Mouse (Mus musculus) embryonic facial prominence, embryonic 11.5 days (tissue): ENCODE data around the gene Neurl3. TPM values are rescaled to one million over a fixed set of nuclear protein-coding genes. Genes with fewer than 3 reads are reported as not detected.
A peak's percentile ranks its signal among the peaks of the same experiment; 100 is the strongest.

Experiments used
- ATAC-seq: fragments of 200-750 bp; cut with Nextera tagmentation; replicated peaks from 2 replicates; pipeline ENCODE4 v1.8.0; 2017; ENCODE audit warnings: low read depth; ENCODE audit not compliant: insufficient number of reproducible peaks, low FRiP score, low TSS enrichment
- DNase-seq: peaks from one replicate; pipeline ENCODE4 v3.0.0-alpha.2; 2015; ENCODE audit warnings: low spot score
- H3K27ac ChIP-seq: fragments of 300-500 bp; sonication (generic); replicated peaks from 2 replicates; pipeline ENCODE4 v1.5.1; 2014; ENCODE audit warnings: mild to moderate bottlenecking, low read depth, low read length, control low read depth
- H3K27me3 ChIP-seq: fragments of 300-500 bp; sonication (generic); 2 replicates; pipeline ENCODE4 v1.6.1; 2014; ENCODE audit warnings: mild to moderate bottlenecking, low read length, moderate library complexity, mixed read lengths; ENCODE audit not compliant: control insufficient read depth, insufficient read depth
- H3K36me3 ChIP-seq: fragments of 300-500 bp; sonication (generic); replicated peaks from 2 replicates; pipeline ENCODE4 v1.6.1; 2014; ENCODE audit warnings: low read depth, mild to moderate bottlenecking, low read length, moderate library complexity, mixed read lengths; ENCODE audit not compliant: control insufficient read depth, insufficient read depth
- H3K4me1 ChIP-seq: fragments of 300-500 bp; sonication (generic); 2 replicates; pipeline ENCODE4 v1.6.1; 2014; ENCODE audit warnings: low read length, mixed read lengths; ENCODE audit not compliant: control insufficient read depth, insufficient read depth
- H3K4me2 ChIP-seq: fragments of 300-500 bp; sonication (generic); 2 replicates; pipeline ENCODE4 v1.6.1; 2014; ENCODE audit warnings: low read depth, mild to moderate bottlenecking, control low read depth, low read length, moderate library complexity
- H3K4me3 ChIP-seq: fragments of 300-500 bp; sonication (generic); 2 replicates; pipeline ENCODE4 v1.5.1; 2014; ENCODE audit warnings: low read depth, low read length, control low read depth
- H3K9ac ChIP-seq: fragments of 300-500 bp; sonication (generic); replicated peaks from 2 replicates; pipeline ENCODE4 v1.6.1; 2014; ENCODE audit warnings: mild to moderate bottlenecking, control low read depth, low read length
- H3K9me3 ChIP-seq: fragments of 300-500 bp; sonication (generic); replicated peaks from 2 replicates; pipeline ENCODE4 v1.6.1; 2016; ENCODE audit warnings: mild to moderate bottlenecking, low read length, inconsistent platforms, mixed read lengths; ENCODE audit not compliant: control insufficient read depth
- WGBS: fragments of 180-500 bp; shearing (Covaris S2); extraction: QIAGEN DNeasy Blood & Tissue Kit; methylation state at CpG from one replicate; pipeline ENCODE4 v1.1.7; 2014; 5-methylcytosine and 5-hydroxymethylcytosine counted together
- polyA plus RNA-seq: library from polyadenylated mRNA; unstranded; fragments of >200 nt; fragmentation: Nextera tagmentation; extraction: Ambion mirVana; gene quantifications from 2 replicates; pipeline ENCODE4 v1.2.1, GENCODE M21; 2014

Gene Neurl3
- 0.64 and 1.2 TPM in 2 replicates for polyA plus RNA-seq

DNA sequence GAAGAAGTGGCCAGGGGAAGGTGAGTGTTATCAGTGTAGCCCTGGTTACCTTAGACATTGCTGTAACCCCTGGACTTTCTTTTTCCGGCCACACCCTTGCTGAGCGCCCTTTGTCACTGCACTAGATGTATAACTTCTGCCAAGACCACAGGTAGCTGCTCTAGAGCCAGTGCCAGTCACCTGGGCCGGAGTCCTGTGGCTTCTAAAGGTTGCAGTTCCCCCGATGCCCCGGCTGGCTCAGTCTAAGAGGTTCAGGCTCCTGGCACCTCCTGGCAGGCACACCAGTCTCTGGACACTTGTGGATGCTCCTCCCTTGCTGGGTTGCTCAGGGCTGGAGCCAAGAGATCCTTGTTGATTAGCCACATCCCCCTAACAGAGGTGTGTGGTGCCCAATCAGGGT lies at the start of gene Neurl3:
TSS of gene Neurl3 (minus strand) at position 225 of the 400 bp plus-strand sequence.
- H3K4me2 ChIP-seq, result no peak within 1 kb of the TSS
- DNase-seq, result no peak

DNA sequence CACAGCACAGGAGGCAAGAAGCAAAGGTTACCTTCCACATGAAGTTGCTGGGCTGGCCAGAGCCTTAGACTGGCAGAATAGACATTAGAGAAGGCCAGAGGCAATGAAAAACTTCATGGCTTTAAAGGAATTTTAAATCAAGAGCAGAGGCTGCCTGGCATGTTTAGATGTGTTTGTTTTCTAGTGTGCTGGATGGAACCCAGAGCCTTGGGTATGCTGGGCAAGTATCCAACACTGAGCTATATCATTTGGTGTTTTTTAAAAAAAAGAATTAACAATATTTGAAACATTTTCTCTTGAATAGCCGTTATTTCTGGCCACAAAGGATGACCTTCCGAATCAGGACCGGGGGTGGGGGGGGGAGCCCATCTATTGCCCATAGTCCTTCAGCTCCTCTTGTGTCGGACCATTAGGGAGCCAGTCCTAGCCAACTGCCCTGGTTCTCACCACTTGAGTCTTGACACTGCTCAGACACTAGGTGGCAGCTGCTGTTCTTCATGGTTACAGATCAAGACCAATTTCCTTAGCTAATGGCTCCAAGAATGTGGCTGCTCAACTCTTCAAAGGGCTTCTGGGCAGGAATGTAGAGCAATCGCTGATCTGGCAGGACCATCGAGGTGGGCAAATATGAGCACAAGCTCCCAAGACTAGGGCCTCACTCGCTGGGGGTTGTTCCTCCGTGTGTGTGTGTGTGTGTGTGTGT lies 49.4 kb upstream of the Neurl3 start:
- H3K36me3 ChIP-seq, result no peaks in the 10 kb centered on the region
- DNase-seq, result peak; percentile 69
- H3K4me2 ChIP-seq, result no peak overlapping the region
- no peaks in the 10 kb centered on the region; the same call in 1 of the 2 replicates for H3K4me1 ChIP-seq
- H3K4me3 ChIP-seq, result no peak overlapping the region
- H3K9me3 ChIP-seq, result no peaks in the 10 kb centered on the region
- no peaks in the 10 kb centered on the region for H3K27me3 ChIP-seq
- H3K27ac ChIP-seq, result no peak overlapping the region
- WGBS, result 51% methylated on average over 7 of the region's 8 CpGs
- ATAC-seq, result no peak
- no peak overlapping the region for H3K9ac ChIP-seq

More for the DNA sequence above, at the start of gene Neurl3:
- H3K4me3 ChIP-seq, result no peak within 1 kb of the TSS
- H3K4me1 ChIP-seq, result peaks cover 6% of the 10 kb centered on the region
- 89% methylated on average over 5 of the region's 5 CpGs for WGBS
- no peak within 1 kb of the TSS for H3K27ac ChIP-seq
- H3K36me3 ChIP-seq, result no peaks in the 10 kb centered on the region
- H3K27me3 ChIP-seq, result peaks cover 2% of the 10 kb centered on the region; the same call in 1 of the 2 replicates
- ATAC-seq, result no peak
- H3K9ac ChIP-seq, result no peak within 1 kb of the TSS; the same call in 1 of the 2 replicates
- H3K9me3 ChIP-seq, result no peaks in the 10 kb centered on the region

GRCm38 (mm10) chr1:36323076-36323475 lies 48.6 kb upstream of the Neurl3 start:
- ATAC-seq, result no peak; the same call in 1 of the 2 replicates
- no peak for DNase-seq
- H3K9me3 ChIP-seq, result no peaks in the 10 kb centered on the region
- no peak overlapping the region for H3K4me3 ChIP-seq
- H3K27ac ChIP-seq, result no peak overlapping the region
- no peaks in the 10 kb centered on the region; the same call in 1 of the 2 replicates for H3K4me1 ChIP-seq
- 31% methylated on average over 9 of the region's 9 CpGs for WGBS
- no peaks in the 10 kb centered on the region for H3K27me3 ChIP-seq
- no peaks in the 10 kb centered on the region for H3K36me3 ChIP-seq
- H3K9ac ChIP-seq, result no peak overlapping the region
- no peak overlapping the region for H3K4me2 ChIP-seq

DNA sequence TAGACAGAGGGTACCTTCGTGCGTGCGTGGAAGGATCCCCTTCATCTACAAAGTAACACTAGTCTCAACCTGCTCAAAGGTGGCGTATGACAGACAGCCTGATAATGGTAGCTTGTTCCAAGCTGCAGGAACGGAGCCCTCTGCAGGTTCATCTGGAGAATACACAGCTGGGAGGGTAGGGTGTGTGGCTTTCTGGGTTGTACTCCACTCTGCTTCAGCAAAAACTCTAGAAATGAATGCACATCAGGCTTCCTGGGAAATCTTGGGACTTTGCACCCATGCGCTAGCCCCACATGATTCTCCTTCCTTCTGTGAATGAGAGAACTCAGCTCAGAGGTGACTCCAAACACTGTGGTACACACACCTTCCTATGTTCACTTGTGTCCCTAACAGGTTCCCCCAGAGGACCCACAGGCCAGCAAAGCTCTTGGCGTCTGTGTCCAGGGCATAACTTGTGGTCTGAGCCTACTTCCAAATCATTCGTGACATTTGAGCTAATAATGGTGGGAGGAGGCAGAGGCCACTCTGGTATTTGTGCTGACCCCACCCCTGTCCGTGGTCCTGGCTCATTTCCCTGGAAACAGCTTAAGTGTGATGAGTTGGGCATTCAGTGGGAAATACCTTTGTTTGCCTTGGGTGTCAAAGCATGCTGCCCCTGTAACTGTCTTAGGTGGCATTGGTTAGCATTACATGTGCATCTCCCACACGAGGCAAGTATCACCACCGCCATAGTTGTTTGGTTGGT lies 47.5 kb upstream of the Neurl3 start:
- 73% methylated on average over 11 of the region's 11 CpGs for WGBS
- Histone ChIP-seq H3K4me3 (no peak overlapping the region), H3K36me3 (no peaks in the 10 kb centered on the region), H3K27me3 (no peaks in the 10 kb centered on the region), H3K27ac (no peak overlapping the region), H3K4me2 (no peak overlapping the region), H3K9me3 (no peaks in the 10 kb centered on the region), H3K9ac (no peak overlapping the region), H3K4me1 (no peaks in the 10 kb centered on the region; the same call in 1 of the 2 replicates)
- no peak for ATAC-seq
- no peak for DNase-seq

GRCm38 (mm10) chr1:36321164-36321563 lies 46.7 kb upstream of the Neurl3 start:
- H3K4me1 ChIP-seq, result no peaks in the 10 kb centered on the region; the same call in 1 of the 2 replicates
- H3K4me3 ChIP-seq, result no peak overlapping the region
- ATAC-seq (no peak), DNase-seq (no peak)
- no peak overlapping the region for H3K4me2 ChIP-seq
- H3K9me3 ChIP-seq, result no peaks in the 10 kb centered on the region
- 80% methylated on average over 2 of the region's 2 CpGs for WGBS
- no peaks in the 10 kb centered on the region for H3K27me3 ChIP-seq
- no peaks in the 10 kb centered on the region for H3K36me3 ChIP-seq
- H3K9ac ChIP-seq, result no peak overlapping the region
- H3K27ac ChIP-seq, result no peak overlapping the region

GRCm38 (mm10) chr1:36315776-36316100 lies 41.3 kb upstream of the Neurl3 start:
- 93% methylated on average over 2 of the region's 2 CpGs for WGBS
- no peak for DNase-seq
- H3K9ac ChIP-seq, result no peak overlapping the region
- ATAC-seq, result no peak
- H3K4me2 ChIP-seq, result no peak overlapping the region
- H3K4me3 ChIP-seq, result no peak overlapping the region
- H3K27me3 ChIP-seq, result no peaks in the 10 kb centered on the region
- no peaks in the 10 kb centered on the region for H3K4me1 ChIP-seq
- no peaks in the 10 kb centered on the region for H3K9me3 ChIP-seq
- H3K36me3 ChIP-seq, result no peaks in the 10 kb centered on the region
- H3K27ac ChIP-seq, result no peak overlapping the region

- Histone ChIP-seq H3K4me3 (no peak overlapping the region), H3K9ac (no peak overlapping the region), H3K36me3 (no peaks in the 10 kb centered on the region), H3K27me3 (no peaks in the 10 kb centered on the region), H3K4me1 (no peaks in the 10 kb centered on the region), H3K27ac (no peak overlapping the region), H3K4me2 (no peak overlapping the region), H3K9me3 (no peaks in the 10 kb centered on the region)
- WGBS, result 88% methylated on average over 11 of the region's 11 CpGs
- ATAC-seq, result no peak
- no peak for DNase-seq
Observed at GRCm38 (mm10) chr1:36314959-36315775, 40.7 kb upstream of the Neurl3 start.
